Mouse (Mus musculus): ENCODE measurements around the gene 1700025G04Rik.

DNA sequence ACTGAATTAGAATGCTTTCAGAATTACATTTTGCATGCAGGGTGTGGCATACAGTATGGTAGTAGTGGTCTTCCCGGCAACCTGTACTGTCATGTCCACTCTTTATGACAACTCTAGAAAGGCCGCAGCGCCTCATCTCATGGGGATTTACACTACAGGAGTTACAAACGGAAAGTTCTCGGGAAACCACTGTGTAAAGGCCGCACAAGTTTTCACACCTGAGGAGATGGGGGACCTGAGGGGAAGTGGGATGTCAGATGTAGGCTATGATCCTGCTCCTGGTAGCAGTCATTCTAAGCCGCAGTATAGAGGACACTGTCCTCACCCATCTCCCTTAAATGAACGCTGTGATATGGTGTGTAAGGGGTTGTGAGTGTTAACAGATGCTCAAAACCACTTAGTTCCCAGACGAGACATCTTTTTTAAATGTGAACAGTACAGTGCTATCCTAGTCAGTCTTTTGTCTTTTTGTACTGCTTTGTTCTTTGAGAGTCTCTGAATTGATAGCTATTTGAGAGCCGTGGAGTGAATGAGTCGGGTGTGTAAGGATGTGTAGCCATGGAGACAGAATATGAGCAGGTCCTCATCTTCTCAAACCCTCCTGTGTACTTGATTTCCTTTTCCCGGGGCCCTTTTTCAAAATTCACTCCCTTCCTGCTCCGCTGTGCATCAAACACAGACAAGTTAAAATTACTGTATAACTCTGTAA is 277.8 kb downstream of the 1700025G04Rik start:
- TF ChIP-seq CTCF (IDR thresholded peaks at IDR 0.05; ENCODE audit: insufficient read depth, low read length) (no peak), POLR2A (IDR thresholded peaks at IDR 0.05; ENCODE audit: borderline replicate concordance, extremely low read depth, low read depth, low read length) (no peak)
